Mouse (Mus musculus): ENCODE data around the gene Mtss1l. TPM values are rescaled to one million over a fixed set of nuclear protein-coding genes. Genes with fewer than 3 reads are reported as not detected.

Mtss1l gene
- polyA plus RNA-seq, 1 experiment from 2014 or later = 14.0 TPM

- Histone ChIP-seq H3K9me3 (no peaks in the 10 kb centered on the region), H3K4me1 (replicated peaks) (peaks cover 32% of the 10 kb centered on the region), H3K4me2 (no peak overlapping the region), H3K27me3 (no peaks in the 10 kb centered on the region), H3K36me3 (peaks cover 52% of the 10 kb centered on the region), H3K9ac (no peak overlapping the region), H3K4me3 (no peak overlapping the region), H3K27ac (replicated peaks) (no peak overlapping the region)
- no peak for ATAC-seq (ENCODE audit: low read depth)
- 65% methylated on average over 3 of the region's 3 CpGs for WGBS
Measured at GRCm38 (mm10) chr8:110710593-110710992, 10.7 kb upstream of the Mtss1l start.

GRCm38 (mm10) chr8:110711271-110711934 lies 9.9 kb upstream of the Mtss1l start:
- H3K4me3 ChIP-seq = no peak overlapping the region
- H3K4me2 ChIP-seq = no peak overlapping the region
- H3K36me3 ChIP-seq = peaks cover 52% of the 10 kb centered on the region
- WGBS = 83% methylated on average over 13 of the region's 13 CpGs
- 0 out of 2 replicates have a peak overlapping the region, but pooled peaks have one; percentile 9 for H3K27ac ChIP-seq (replicated peaks)
- no peaks in the 10 kb centered on the region for H3K27me3 ChIP-seq
- H3K9ac ChIP-seq = no peak overlapping the region
- ATAC-seq (ENCODE audit: low read depth) = no peak
- peaks cover 34% of the 10 kb centered on the region for H3K4me1 ChIP-seq (replicated peaks)
- H3K9me3 ChIP-seq = no peaks in the 10 kb centered on the region

- ATAC-seq (ENCODE audit: low read depth) = no peak
- H3K9me3 ChIP-seq = no peaks in the 10 kb centered on the region
- peaks cover 44% of the 10 kb centered on the region for H3K4me1 ChIP-seq (replicated peaks)
- H3K9ac ChIP-seq = no peak overlapping the region
- H3K27ac ChIP-seq (replicated peaks) = no peak overlapping the region
- WGBS = 94% methylated on average over 7 of the region's 7 CpGs
- peaks cover 48% of the 10 kb centered on the region for H3K36me3 ChIP-seq
- no peaks in the 10 kb centered on the region for H3K27me3 ChIP-seq
- no peak overlapping the region for H3K4me3 ChIP-seq
- no peak overlapping the region for H3K4me2 ChIP-seq
Measured at GRCm38 (mm10) chr8:110713073-110713472, 8.2 kb upstream of the Mtss1l start.

GRCm38 (mm10) chr8:110714827-110715519 lies 6.3 kb upstream of the Mtss1l start:
- Histone ChIP-seq H3K4me1 (replicated peaks) (peaks cover 60% of the 10 kb centered on the region), H3K36me3 (peaks cover 48% of the 10 kb centered on the region), H3K9me3 (no peaks in the 10 kb centered on the region), H3K9ac (peak overlapping the region; percentile 41), H3K27ac (replicated peaks) (peak overlapping the region; percentile 74), H3K4me3 (no peak overlapping the region), H3K27me3 (no peaks in the 10 kb centered on the region), H3K4me2 (no peak overlapping the region)
- 76% methylated on average over 15 of the region's 15 CpGs for WGBS
- no peak for ATAC-seq (ENCODE audit: low read depth)

- Histone ChIP-seq H3K36me3 (peaks cover 36% of the 10 kb centered on the region), H3K4me3 (no peak overlapping the region), H3K9ac (0 out of 2 replicates have a peak overlapping the region, but pooled peaks have one; percentile 17), H3K9me3 (no peaks in the 10 kb centered on the region), H3K4me2 (no peak overlapping the region), H3K27me3 (no peaks in the 10 kb centered on the region), H3K27ac (replicated peaks) (peak overlapping the region; percentile 74), H3K4me1 (replicated peaks) (peaks cover 61% of the 10 kb centered on the region)
- peak; percentile 33; the same call in 1 of the 2 replicates for ATAC-seq (ENCODE audit: low read depth)
- 45% methylated on average over 4 of the region's 4 CpGs for WGBS
Measured at GRCm38 (mm10) chr8:110716075-110716474, 5.2 kb upstream of the Mtss1l start.

GRCm38 (mm10) chr8:110717131-110717530 lies 4.1 kb upstream of the Mtss1l start:
- Histone ChIP-seq H3K27ac (replicated peaks) (peak overlapping the region; percentile 74), H3K27me3 (no peaks in the 10 kb centered on the region), H3K4me3 (no peak overlapping the region), H3K4me2 (no peak overlapping the region), H3K4me1 (replicated peaks) (peaks cover 61% of the 10 kb centered on the region), H3K9ac (0 out of 2 replicates have a peak overlapping the region, but pooled peaks have one; percentile 17), H3K9me3 (no peaks in the 10 kb centered on the region), H3K36me3 (peaks cover 26% of the 10 kb centered on the region)
- WGBS = 68% methylated on average over 7 of the region's 7 CpGs
- ATAC-seq (ENCODE audit: low read depth) = no peak

- H3K4me1 ChIP-seq (replicated peaks) = peaks cover 74% of the 10 kb centered on the region
Measured at GRCm38 (mm10) chr8:110718209-110718968, 2.9 kb upstream of the Mtss1l start.

GRCm38 (mm10) chr8:110718969-110719670 lies 2.2 kb upstream of the Mtss1l start:
- H3K4me3 ChIP-seq = no peak overlapping the region
- H3K4me1 ChIP-seq (replicated peaks) = peaks cover 81% of the 10 kb centered on the region
- H3K27me3 ChIP-seq = no peaks in the 10 kb centered on the region
- no peak for ATAC-seq (ENCODE audit: low read depth)
- no peak overlapping the region for H3K4me2 ChIP-seq
- WGBS = 42% methylated on average over 12 of the region's 12 CpGs
- no peaks in the 10 kb centered on the region for H3K9me3 ChIP-seq
- H3K36me3 ChIP-seq = 0 out of 2 replicates have a peak, but pooled peaks cover 8% of the 10 kb centered on the region
- 0 out of 2 replicates have a peak overlapping the region, but pooled peaks have one; percentile 22 for H3K9ac ChIP-seq
- H3K27ac ChIP-seq (replicated peaks) = peak overlapping the region; percentile 96

More at GRCm38 (mm10) chr8:110718209-110718968, 2.9 kb upstream of the Mtss1l start:
- H3K27me3 ChIP-seq = no peaks in the 10 kb centered on the region
- H3K4me3 ChIP-seq = no peak overlapping the region
- no peak overlapping the region for H3K9ac ChIP-seq
- H3K27ac ChIP-seq (replicated peaks) = peak overlapping the region; percentile 96; the same call in 1 of the 2 replicates
- H3K4me2 ChIP-seq = no peak overlapping the region
- no peaks in the 10 kb centered on the region for H3K9me3 ChIP-seq
- no peak for ATAC-seq (ENCODE audit: low read depth)
- H3K36me3 ChIP-seq = peaks cover 14% of the 10 kb centered on the region
- WGBS = 90% methylated on average over 8 of the region's 8 CpGs

GRCm38 (mm10) chr8:110719898-110720653 lies 1.2 kb upstream of the Mtss1l start:
- ATAC-seq (ENCODE audit: low read depth) = no peak
- Histone ChIP-seq H3K4me3 (peak overlapping the region; percentile 87), H3K27ac (replicated peaks) (peak overlapping the region; percentile 96), H3K4me2 (peak overlapping the region; percentile 86), H3K4me1 (replicated peaks) (peaks cover 83% of the 10 kb centered on the region), H3K9me3 (no peaks in the 10 kb centered on the region), H3K27me3 (no peaks in the 10 kb centered on the region), H3K36me3 (no peaks in the 10 kb centered on the region), H3K9ac (peak overlapping the region; percentile 98)
- 58% methylated on average over 6 of the region's 6 CpGs for WGBS

GRCm38 (mm10) chr8:110721606-110722413 lies 534 bp downstream of the Mtss1l start:
- peak; percentile 62 for ATAC-seq (ENCODE audit: low read depth)
- Histone ChIP-seq H3K27ac (replicated peaks) (peak overlapping the region; percentile 96), H3K4me1 (replicated peaks) (peaks cover 82% of the 10 kb centered on the region), H3K27me3 (no peaks in the 10 kb centered on the region), H3K9ac (peak overlapping the region; percentile 98), H3K36me3 (peaks cover 12% of the 10 kb centered on the region), H3K4me2 (peak overlapping the region; percentile 86), H3K4me3 (peak overlapping the region; percentile 87), H3K9me3 (no peaks in the 10 kb centered on the region)
- under 1% methylated on average over 51 of the region's 59 CpGs for WGBS
